Mouse (Mus musculus) spleen, adult 2 months (tissue): Measurements from ENCODE around the gene Akap6.

Experiments used
- CTCF ChIP-seq: fragments of 200-500 bp; IDR thresholded peaks from 2 replicates; pipeline ENCODE4 v1.5.1; 2011; ENCODE audit warnings: mild to moderate bottlenecking, inconsistent platforms; ENCODE audit not compliant: insufficient read depth, insufficient read length, insufficient replicate concordance; ENCODE audit errors: extremely low read depth
- POLR2A ChIP-seq: fragments of 200-500 bp; IDR thresholded peaks from 2 replicates; pipeline ENCODE4 v1.6.1; 2011; ENCODE audit warnings: low read depth, low read length, inconsistent platforms

- TF ChIP-seq POLR2A (no peak), CTCF (no peak)
Observed at GRCm38 (mm10) chr12:53168189-53169003, 469.2 kb downstream of the Akap6 start.
